Mouse (Mus musculus) heart, postnatal 0 days (tissue): ENCODE data around the gene Sdf2l1. TPM values are rescaled to one million over a fixed set of nuclear protein-coding genes. Genes with fewer than 3 reads are reported as not detected.

Source experiments
- ATAC-seq: fragments of 200-750 bp; cut with Nextera tagmentation; 2 replicates; pipeline ENCODE4 v1.8.0; 2017; ENCODE audit warnings: low read depth, moderate number of reproducible peaks, moderate library complexity; ENCODE audit not compliant: insufficient read depth
- DNase-seq: peaks from one replicate; pipeline ENCODE4 v3.0.0-alpha.2; 2016; ENCODE audit warnings: low spot score
- H3K27ac ChIP-seq: fragments of 300-500 bp; sonication (generic); 2 replicates; pipeline ENCODE4 v1.5.1; 2014; ENCODE audit warnings: low read depth, mild to moderate bottlenecking
- H3K27me3 ChIP-seq: fragments of 300-500 bp; sonication (generic); 2 replicates; pipeline ENCODE4 v1.6.1; 2014; ENCODE audit warnings: low read length, mixed read lengths; ENCODE audit not compliant: control insufficient read depth, insufficient read depth
- H3K36me3 ChIP-seq: fragments of 300-500 bp; sonication (generic); replicated peaks from 2 replicates; pipeline ENCODE4 v1.6.1; 2014; ENCODE audit warnings: low read length, mixed read lengths; ENCODE audit not compliant: control insufficient read depth, insufficient read depth
- H3K4me1 ChIP-seq: fragments of 300-500 bp; sonication (generic); 2 replicates; pipeline ENCODE4 v1.6.1; 2014; ENCODE audit warnings: antibody characterized with exemption; ENCODE audit not compliant: control insufficient read depth, insufficient read depth
- H3K4me2 ChIP-seq: fragments of 300-500 bp; sonication (generic); 2 replicates; pipeline ENCODE4 v1.6.1; 2014; ENCODE audit warnings: low read depth, mild to moderate bottlenecking, low read length, moderate library complexity
- H3K4me3 ChIP-seq: fragments of 300-500 bp; sonication (generic); 2 replicates; pipeline ENCODE4 v1.5.1; 2014; ENCODE audit warnings: low read depth, low read length
- H3K9ac ChIP-seq: fragments of 300-500 bp; sonication (generic); replicated peaks from 2 replicates; pipeline ENCODE4 v1.6.1; 2014; ENCODE audit warnings: low read depth, low read length, mixed read lengths
- H3K9me3 ChIP-seq: fragments of 300-500 bp; sonication (generic); replicated peaks from 2 replicates; pipeline ENCODE4 v1.6.1; 2016; ENCODE audit warnings: low read length; ENCODE audit not compliant: control insufficient read depth
- CTCF ChIP-seq: IDR thresholded peaks from 2 replicates; pipeline ENCODE4 v1.5.1; 2016; ENCODE audit warnings: antibody characterized with exemption, control low read depth, low read depth
- EP300 ChIP-seq: IDR thresholded peaks from 2 replicates; pipeline ENCODE4 v1.6.1; 2016; ENCODE audit warnings: antibody characterized with exemption, low read depth
- WGBS: fragments of 180-500 bp; shearing (Covaris S2); extraction: QIAGEN DNeasy Blood & Tissue Kit; methylation state at CpG from one replicate; pipeline ENCODE4 v1.1.7; 2014; 5-methylcytosine and 5-hydroxymethylcytosine counted together
- polyA plus RNA-seq: library from polyadenylated mRNA; unstranded; fragments of >200 nt; fragmentation: Nextera tagmentation; extraction: Ambion mirVana; gene quantifications from 2 replicates; pipeline ENCODE4 v1.2.1, GENCODE M21; 2015
- total RNA-seq: library from RNA; depleted of rRNA; stranded (reverse); fragments of >200 nt; gene quantifications from 2 replicates; pipeline ENCODE4 v1.2.3, GENCODE M21; 2014; ENCODE audit warnings: low replicate concordance

The Sdf2l1 gene
- total and polyA plus RNA-seq, 2 experiments from 2014 or later: 12.4 to 22.9 TPM

DNA sequence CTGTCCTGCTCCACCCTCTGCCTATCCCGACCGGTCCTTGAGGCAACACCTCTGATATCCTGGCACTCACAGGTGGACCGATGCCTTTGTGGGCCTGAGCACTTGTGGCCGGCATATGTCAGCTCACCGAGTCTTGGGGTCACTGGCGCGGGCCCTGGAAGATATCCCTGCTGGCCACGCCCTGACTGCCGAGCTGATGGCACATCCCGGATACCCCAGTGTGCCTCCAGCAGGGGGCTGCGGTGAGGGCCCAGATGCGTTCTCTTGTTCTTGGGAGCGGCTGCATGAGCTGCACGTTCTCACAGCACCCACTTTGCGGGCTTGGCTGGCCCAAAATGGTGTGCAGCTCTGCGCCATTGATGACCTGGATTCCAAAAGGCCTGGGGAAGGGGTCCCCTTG lies 15.9 kb upstream of the Sdf2l1 start:
- DNase-seq (no peak), ATAC-seq (no peak; the same call in 1 of the 2 replicates)
- peak; percentile 8; the same call in 1 of the 2 replicates for TF ChIP-seq CTCF
- TF ChIP-seq EP300: no peak
- 16% methylated on average over 16 of the region's 16 CpGs for WGBS
- Histone ChIP-seq H3K36me3 (peaks cover 15% of the 10 kb centered on the region), H3K27me3 (no peaks in the 10 kb centered on the region), H3K9ac (no peak overlapping the region), H3K9me3 (no peaks in the 10 kb centered on the region), H3K4me2 (peak overlapping the region; percentile 95), H3K4me3 (peak overlapping the region; percentile 58; the same call in 1 of the 2 replicates), H3K4me1 (peaks cover 14% of the 10 kb centered on the region), H3K27ac (no peak overlapping the region)

DNA sequence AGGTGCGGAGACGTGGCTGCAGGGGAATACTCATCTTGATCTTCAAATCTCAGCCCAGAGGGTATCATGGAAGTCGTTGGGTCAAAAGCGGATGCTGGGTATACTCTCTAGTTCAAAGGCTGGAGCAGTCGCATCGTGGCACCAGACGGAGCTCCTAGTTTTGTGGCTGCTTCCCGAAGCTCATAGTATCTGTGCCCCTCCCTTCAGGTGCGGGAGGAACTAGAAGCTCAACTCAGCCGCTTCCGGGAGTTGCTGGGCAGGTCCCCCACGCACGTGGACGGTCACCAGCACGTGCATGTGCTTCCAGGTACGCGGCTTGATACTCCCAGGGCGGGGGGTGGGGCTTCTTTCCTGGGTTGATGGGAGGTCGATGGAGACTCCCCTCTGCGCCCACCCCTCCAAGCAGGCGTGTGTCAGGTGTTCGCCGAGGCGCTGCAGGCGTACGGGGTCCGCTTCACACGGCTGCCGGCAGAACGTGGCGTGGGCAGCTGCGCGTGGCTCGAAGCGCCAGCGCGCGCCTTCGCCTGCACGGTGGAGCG lies 15.3 kb upstream of the Sdf2l1 start:
- under 1% methylated on average over 41 of the region's 41 CpGs for WGBS

DNA sequence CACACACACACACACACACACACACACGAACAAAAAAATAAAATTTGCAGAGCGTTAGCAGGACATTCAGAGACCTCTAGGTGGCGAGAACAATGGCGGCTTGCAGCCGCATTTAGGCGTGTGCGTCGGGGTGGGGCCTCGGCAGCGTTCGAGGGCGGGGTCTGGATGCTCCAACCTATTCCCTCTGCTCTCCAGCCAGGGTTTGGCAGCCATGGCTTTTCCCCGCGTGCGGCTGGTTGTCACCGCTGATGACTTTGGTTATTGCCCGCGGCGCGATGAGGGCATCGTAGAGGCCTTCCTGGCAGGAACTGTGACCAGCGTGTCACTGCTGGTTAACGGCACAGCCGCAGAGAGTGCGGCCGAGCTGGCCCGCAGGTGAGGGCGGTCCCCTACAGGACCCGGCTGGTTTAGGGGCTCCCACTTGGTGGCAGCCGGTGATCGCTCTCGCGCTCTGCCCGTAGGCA lies 14.6 kb upstream of the Sdf2l1 start, which contains the start of gene Ccdc116:
Gene Ccdc116 (minus strand): TSS at position 458 of the 464 bp plus-strand sequence.
- H3K27me3 ChIP-seq: no peaks in the 10 kb centered on the region
- 0 out of 2 replicates have a peak, but pooled peaks cover 5% of the 10 kb centered on the region for H3K36me3 ChIP-seq
- peaks cover 14% of the 10 kb centered on the region for H3K4me1 ChIP-seq
- H3K9ac ChIP-seq: 0 out of 2 replicates have a peak within 1 kb of the TSS, but pooled peaks have one; percentile 19
- ATAC-seq (peak; percentile 88), DNase-seq (peak; percentile 86)
- under 1% methylated on average over 34 of the region's 34 CpGs for WGBS
- H3K9me3 ChIP-seq: no peaks in the 10 kb centered on the region
- H3K4me2 ChIP-seq: peak within 1 kb of the TSS; percentile 95
- H3K27ac ChIP-seq: no peak within 1 kb of the TSS
- TF ChIP-seq CTCF: peak; percentile 62
- TF ChIP-seq EP300: no peak
- peak within 1 kb of the TSS; percentile 58 for H3K4me3 ChIP-seq

More for the DNA sequence above, 15.3 kb upstream of the Sdf2l1 start:
- Histone ChIP-seq H3K9me3 (no peaks in the 10 kb centered on the region), H3K36me3 (peaks cover 9% of the 10 kb centered on the region; the same call in 1 of the 2 replicates), H3K4me3 (peak overlapping the region; percentile 58), H3K4me2 (peak overlapping the region; percentile 95), H3K27ac (no peak overlapping the region), H3K9ac (0 out of 2 replicates have a peak overlapping the region, but pooled peaks have one; percentile 19), H3K4me1 (peaks cover 14% of the 10 kb centered on the region), H3K27me3 (no peaks in the 10 kb centered on the region)
- ATAC-seq (no peak), DNase-seq (no peak)
- TF ChIP-seq EP300: no peak
- no peak for TF ChIP-seq CTCF

GRCm38 (mm10) chr16:17144339-17144738 lies 12.2 kb upstream of the Sdf2l1 start, which contains the start of gene Ydjc:
Ydjc (plus strand) TSS chr16:17144621.
- WGBS: 22% methylated on average over 7 of the region's 7 CpGs
- no peak within 1 kb of the TSS for H3K9ac ChIP-seq
- ATAC-seq: no peak

DNA sequence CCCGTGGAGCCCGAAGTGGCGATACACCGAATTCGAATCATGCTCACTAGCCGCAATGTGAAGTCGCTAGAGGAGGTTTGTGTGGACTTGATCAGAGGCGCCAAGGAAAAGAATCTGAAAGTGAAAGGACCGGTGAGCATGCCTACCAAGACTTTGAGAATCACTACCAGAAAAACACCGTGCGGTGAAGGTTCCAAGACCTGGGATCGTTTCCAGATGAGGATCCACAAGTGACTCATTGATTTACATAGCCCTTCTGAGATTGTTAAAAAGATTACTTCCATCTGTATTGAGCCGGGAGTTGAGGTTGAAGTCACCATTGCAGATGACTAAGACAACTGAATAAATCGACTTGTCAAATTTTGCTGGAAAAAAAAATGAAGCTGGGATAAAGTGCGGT lies 5.2 kb upstream of the Sdf2l1 start:
- Histone ChIP-seq H3K27ac (no peak overlapping the region), H3K4me1 (no peaks in the 10 kb centered on the region), H3K36me3 (no peaks in the 10 kb centered on the region), H3K27me3 (no peaks in the 10 kb centered on the region), H3K4me3 (no peak overlapping the region), H3K9ac (no peak overlapping the region), H3K4me2 (no peak overlapping the region), H3K9me3 (no peaks in the 10 kb centered on the region)
- no peak for ATAC-seq
- DNase-seq: no peak
- TF ChIP-seq EP300 (no peak), CTCF (no peak)
- WGBS: 80% methylated on average over 15 of the region's 15 CpGs

More at GRCm38 (mm10) chr16:17144339-17144738, 12.2 kb upstream of the Sdf2l1 start, which contains the start of gene Ydjc:
- H3K4me3 ChIP-seq: no peak within 1 kb of the TSS
- H3K36me3 ChIP-seq: no peaks in the 10 kb centered on the region
- DNase-seq: no peak
- H3K4me2 ChIP-seq: no peak within 1 kb of the TSS
- H3K9me3 ChIP-seq: no peaks in the 10 kb centered on the region
- TF ChIP-seq EP300: no peak
- no peak for TF ChIP-seq CTCF
- no peak within 1 kb of the TSS for H3K27ac ChIP-seq
- peaks cover 14% of the 10 kb centered on the region for H3K4me1 ChIP-seq
- no peaks in the 10 kb centered on the region for H3K27me3 ChIP-seq
